Mouse (Mus musculus) frontal cortex, postnatal 14 days (tissue): ENCODE results near the gene Abtb2.
"Not testable (repeated sequence)": the region's sequence is repeated elsewhere in the genome, so short reads cannot be mapped to it uniquely, and the experiment has no call there.

Source experiments
- DNase-seq, 2 experiments: peaks; one replicate each; pipeline ENCODE4 v3.0.0; 2022; ENCODE audit warnings: low spot score in 2 of 2

Gene Abtb2

GRCm38 (mm10) chr2:103565732-103566422 lies at the start of gene Abtb2:
TSS of gene Abtb2 (plus strand) at chr2:103566310.
- peak; percentile 82 to 88 for DNase-seq

DNA sequence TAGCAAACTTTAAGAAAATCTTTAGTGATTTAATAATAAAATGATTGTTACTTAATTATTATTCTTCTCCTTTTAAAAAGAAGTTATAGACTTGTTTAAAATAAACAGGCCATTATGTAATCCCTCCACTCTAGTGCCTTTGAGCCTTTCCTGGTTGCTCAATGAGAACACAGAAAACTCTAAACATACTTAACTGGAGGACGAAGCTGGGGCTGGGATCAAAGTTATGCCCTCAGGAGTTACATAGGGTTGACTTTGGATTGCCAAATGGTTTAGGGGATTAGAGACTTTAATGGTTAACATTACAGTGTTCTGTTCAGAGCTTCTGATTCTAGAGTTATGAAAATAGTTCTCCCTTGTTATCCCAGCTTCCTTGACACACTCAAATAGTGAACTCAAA lies 49.6 kb upstream of the Abtb2 start:
- DNase-seq = no peak

DNA sequence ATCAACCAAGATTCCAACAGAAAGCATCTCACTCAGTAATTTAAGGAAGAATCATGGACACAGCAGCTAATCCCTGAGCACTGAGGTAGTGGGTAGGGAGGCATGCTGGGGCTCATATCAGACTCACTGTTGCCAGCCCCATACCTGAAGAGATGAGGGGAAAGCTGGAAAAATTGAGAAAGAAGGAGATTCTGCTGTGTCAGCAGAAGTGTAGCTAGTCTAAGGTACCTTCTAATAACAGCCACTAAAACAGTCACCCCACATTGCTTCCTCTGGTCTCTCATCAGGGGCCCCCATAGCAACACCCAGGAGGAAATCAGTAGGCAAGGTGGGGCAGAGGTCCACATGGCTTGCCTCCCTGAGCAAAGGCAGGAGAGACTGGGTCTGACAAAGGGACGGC lies 40.5 kb upstream of the Abtb2 start:
- no peak for DNase-seq

- peak in 1 of 2 experiments; percentile 47 for DNase-seq
Observed at GRCm38 (mm10) chr2:103547132-103547531, 19.0 kb upstream of the Abtb2 start.

GRCm38 (mm10) chr2:103550301-103550700 lies 15.8 kb upstream of the Abtb2 start:
- DNase-seq = not testable (repeated sequence)

DNA sequence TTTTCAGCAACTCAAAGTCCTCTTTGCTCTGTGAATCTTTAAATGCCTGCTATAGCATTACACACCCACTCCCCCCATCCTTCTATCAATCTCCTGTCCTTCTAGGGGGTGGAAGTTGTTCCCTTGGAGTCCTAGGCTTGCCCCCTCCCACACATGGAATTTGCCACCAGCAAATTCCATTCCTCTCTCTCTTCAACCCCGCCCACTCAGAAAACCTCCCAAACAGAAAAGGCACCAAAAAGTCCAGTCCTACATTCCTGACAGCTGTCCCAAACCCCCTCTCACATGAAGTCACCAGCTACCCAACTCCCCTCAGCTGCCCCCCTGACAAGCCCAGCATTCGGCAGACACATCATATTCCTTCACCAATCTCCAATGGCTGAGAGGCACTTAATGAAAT lies 12.1 kb upstream of the Abtb2 start:
- DNase-seq = no peak

DNA sequence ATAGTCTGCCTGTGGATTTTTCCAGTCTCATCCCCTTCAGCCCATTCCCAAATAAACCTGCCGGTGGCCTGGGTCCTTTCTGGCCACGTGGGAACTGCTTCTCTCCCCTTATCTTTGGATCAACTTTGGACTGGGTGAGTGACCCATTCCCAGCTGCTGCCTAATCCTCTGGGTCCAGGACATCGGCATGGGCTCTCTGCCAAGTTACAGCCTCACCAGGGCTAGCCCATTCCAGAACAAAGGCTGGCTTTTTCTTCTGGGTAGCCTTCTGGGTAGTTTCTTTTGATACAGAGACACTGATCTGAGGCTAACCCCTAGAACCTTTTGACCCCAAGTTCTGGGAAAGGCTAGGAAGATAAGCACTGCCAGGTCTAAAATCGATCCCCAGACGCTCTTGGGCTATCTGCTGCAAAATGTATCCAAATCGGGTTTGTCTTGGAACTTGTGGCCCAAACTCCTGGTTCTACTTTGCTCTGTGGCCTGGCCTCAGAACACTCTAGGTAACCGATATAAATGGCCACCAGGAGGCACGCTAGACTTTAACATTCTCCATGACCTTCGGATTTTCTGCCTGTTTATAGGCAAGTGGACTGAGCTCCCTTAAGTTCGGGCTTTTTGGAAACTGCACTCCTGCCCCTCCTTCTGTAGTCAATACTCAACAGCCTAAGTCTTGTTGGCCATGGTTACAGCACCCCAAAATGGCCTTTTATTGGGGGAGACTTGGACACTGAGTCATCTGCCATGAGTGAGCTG lies 9.8 kb upstream of the Abtb2 start:
- DNase-seq = no peak

DNA sequence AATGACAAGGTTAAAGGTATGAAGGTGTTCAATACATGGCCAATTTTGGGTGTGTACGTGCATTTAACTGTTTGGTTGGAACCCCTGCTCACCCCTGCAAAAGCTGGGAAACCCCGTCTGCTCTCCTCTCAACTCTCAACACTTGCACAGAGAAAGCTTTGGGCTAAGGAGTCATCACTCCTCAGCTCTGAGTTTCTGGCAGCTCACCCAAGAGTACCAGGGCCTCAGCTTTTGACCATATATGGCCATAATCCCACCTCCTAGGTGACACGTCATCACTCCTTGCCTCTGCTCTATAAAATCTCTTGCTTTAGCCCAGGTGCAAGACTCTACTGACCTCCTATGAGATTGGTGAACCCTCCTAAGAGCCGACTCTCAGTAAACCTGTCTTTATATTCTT lies 5.2 kb upstream of the Abtb2 start:
- DNase-seq = no peak

DNA sequence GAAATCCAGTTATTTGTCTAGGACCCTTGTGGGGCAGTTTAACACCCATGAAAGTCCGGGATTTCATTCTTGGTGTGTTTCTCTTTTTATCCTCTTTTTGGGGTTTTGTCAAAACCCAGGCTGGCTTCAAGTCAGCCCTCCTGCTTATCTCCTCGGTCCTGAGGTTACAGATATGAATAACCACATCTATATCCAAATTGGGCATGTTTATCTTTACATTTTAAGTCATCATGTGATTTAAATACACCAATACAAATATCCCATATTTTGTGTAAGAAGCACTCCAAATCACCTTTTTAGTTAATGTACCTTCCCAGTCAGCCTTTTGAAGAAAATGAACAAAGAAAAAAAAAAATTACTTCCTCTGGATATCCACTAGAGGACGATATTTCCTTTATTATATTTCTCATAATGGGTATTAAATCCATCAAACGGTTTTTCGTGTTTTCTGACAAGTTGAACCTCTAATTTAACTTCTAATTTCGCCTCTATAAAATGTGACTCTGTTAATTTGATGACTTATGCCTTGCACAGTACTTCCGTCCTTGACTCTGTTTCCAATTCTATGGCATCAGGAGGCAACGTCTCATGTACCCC lies 1.6 kb upstream of the Abtb2 start:
- no peak for DNase-seq

- peak; percentile 32 to 50 for DNase-seq
Observed at GRCm38 (mm10) chr2:103565171-103565591, 929 bp upstream of the Abtb2 start.

DNA sequence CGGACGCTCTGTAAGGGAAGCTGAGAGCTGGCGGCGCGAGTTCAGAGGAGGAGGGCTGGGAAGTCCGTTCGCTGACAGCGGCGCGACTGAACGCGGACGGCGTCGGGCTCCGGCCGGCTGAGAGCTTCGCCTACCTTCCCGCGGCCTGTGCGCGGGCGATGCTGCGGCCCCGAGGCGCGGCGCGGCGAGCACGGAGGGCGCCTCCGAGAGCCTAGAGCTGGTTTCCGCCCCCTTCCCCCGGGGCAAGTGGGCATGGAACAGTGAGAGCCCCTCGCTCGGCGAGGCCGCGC lies 258 bp downstream of the Abtb2 start:
- no peak for DNase-seq

- peak in 1 of 2 experiments; percentile 49 for DNase-seq
Observed at GRCm38 (mm10) chr2:103566713-103567521, 807 bp downstream of the Abtb2 start.

GRCm38 (mm10) chr2:103568161-103568560 lies 2.1 kb downstream of the Abtb2 start:
- DNase-seq = no peak

- DNase-seq = no peak
Observed at GRCm38 (mm10) chr2:103569716-103570115, 3.6 kb downstream of the Abtb2 start.

DNA sequence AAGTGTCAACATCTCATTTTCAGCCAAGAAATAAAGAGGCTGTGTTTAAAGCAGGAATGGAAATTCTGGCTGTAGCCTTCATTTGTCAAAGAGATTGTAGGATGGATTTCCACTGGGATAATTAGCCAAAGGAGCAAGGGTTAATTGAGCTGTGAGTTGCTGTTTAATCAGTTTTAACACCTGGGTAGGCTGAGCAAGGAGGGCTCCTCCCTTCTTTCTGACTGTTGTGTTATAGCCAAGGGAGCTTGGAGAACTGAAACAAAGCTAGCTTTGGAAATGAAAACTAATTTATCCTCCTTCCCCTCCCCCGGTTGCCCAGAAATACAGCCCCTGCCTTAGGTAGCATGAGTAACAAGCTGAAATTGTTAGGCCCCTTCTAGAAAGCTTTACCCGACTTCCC lies 6.2 kb downstream of the Abtb2 start:
- DNase-seq = no peak

- no peak for DNase-seq
Observed at GRCm38 (mm10) chr2:103576371-103576770, 10.3 kb downstream of the Abtb2 start.

DNA sequence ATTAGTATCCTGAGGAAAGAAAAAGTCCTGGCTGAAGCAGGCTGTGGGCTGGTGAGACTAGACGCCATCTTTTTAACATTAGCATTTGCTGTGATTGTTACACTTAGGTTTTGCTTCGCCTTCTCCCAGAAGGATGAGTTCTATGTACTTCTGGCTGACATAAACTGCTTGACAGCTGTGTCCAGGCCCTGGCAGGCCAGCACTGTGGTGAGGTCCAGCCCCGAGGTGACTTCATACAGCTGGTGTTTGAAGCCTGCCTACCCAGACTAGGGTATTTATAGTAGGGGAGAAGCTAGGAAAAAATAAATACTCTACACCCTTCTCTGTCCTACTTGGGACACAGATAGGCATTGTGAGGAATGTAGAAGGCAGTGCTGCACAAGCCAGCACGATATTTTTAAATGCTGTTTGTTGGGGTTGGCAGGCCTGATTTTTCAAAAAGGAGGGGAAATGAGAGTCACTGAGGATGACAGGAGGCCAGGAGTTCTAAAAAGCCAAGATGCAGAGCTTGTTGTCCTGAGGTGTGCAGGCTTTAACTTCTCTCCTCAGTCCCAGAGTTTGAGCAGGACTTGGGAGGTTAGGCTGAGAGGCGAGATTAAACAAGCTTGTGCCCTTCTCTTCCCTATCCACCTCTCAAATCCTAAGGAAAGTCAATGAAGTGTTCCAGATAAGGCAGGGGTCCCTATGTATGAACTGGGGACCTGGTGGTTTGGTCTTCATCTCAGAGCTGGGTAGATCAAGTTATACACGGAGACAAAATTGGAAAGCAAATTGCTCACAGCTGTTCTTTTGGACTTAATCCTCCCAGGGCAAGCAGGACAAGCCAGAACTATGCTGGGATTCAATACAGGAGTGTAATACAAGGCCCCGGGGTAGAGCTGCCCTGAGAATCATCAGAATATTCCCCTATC lies 11.9 kb downstream of the Abtb2 start:
- no peak for DNase-seq

DNA sequence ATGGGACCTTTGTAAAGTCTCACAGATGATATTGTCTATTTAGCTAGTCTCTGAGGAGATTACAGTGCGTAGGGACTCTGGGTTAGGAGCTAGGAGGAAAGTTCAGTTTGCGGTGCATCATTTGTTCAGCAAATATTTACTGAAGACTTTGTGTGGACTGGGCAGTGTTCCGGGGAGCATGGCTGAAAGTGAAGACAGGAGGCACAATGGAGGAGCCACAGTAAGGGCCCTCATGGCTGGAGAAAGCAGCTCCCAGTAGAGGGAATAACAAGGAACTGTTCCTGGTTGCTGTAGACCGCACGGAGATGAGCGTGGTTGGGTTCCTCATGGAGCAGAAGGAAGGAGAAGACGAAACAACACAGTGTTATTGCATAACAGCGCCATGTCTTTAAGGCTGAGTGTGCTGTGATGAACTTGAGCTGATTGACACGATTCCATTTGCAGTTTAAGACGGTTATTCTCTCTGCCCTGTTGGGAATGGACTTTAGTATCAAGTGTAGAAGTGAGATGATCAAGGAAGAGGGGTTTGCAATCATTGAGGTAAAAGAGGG lies 12.6 kb downstream of the Abtb2 start:
- DNase-seq = no peak

DNA sequence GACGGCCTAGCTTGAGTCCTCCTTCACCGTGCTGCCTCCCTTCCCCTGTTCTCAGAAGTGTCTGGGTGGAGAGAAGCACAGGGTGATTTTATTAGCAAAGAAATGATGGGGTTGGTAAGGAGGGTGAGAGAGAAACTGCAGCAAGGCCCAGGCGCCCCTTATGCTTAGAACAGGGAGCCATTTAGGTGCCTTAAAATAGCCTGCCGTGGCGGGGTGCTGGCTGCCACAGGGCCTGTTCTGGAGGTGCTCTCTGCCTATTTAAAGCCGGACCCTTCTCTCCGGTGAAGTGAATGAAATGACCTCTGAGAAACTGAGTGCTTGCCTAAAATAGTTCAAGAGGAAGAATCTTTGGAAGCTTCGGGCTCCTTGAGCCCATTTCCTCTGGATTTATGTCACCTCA lies 14.6 kb downstream of the Abtb2 start:
- DNase-seq = no peak

DNA sequence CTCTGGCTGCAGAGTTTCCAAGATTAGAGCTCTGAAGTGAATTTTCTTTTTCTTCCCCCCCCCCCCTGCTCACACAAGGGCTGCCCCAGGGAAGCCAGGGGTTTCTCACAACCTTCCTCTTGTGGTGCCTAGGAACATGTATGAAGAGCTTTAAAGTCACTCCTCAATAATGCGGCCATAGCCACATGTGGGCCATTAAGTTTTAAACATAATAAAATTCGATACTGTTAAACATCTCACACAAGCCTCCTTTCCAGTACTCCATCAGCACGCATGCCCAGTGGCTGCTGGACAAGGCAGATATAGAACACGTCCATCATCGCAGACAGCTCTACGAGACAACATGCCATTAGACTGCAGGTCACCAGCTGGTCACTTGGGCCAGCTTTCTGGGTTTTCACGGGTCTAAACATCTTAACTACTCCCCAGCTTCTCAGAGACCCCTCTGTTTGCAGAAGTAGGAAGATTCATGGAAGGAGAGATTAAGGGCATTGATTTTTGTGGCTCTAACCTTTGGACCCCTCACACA lies 15.3 kb downstream of the Abtb2 start:
- DNase-seq = no peak

GRCm38 (mm10) chr2:103583316-103583715 lies 17.2 kb downstream of the Abtb2 start:
- no peak for DNase-seq
